Mouse (Mus musculus): Measurements from ENCODE around the gene Ppp1r15b. TPM values are rescaled to one million over a fixed set of nuclear protein-coding genes. Genes with fewer than 3 reads are reported as not detected.

Gene Ppp1r15b
- 22.2 and 29.1 TPM in 2 replicates for polyA plus RNA-seq (2015; fragmentation: Nextera tagmentation; extraction: Ambion mirVana)

GRCm38 (mm10) chr1:133130638-133131560 lies at the start of gene Ppp1r15b:
Ppp1r15b (plus strand) TSS chr1:133131143.
- H3K36me3 ChIP-seq (ENCODE audit: control insufficient read depth, insufficient read depth, low read length), result no peaks in the 10 kb centered on the region
- no peaks in the 10 kb centered on the region for H3K27me3 ChIP-seq (replicated peaks; ENCODE audit: control insufficient read depth, insufficient read depth, low read length)
- peak within 1 kb of the TSS; percentile 78 for H3K9ac ChIP-seq (ENCODE audit: low read depth, low read length)
- 1% methylated on average over 71 of the region's 72 CpGs for WGBS
- no peaks in the 10 kb centered on the region for H3K9me3 ChIP-seq (ENCODE audit: control insufficient read depth, low read length)
- H3K4me2 ChIP-seq (ENCODE audit: low read length), result peak within 1 kb of the TSS; percentile 88
- peak; percentile 99 for ATAC-seq
- peak within 1 kb of the TSS; percentile 88 for H3K4me3 ChIP-seq (ENCODE audit: low read length)
- peaks cover 35% of the 10 kb centered on the region for H3K4me1 ChIP-seq (ENCODE audit: control insufficient read depth, insufficient read depth, low read depth, low read length)
- H3K27ac ChIP-seq (ENCODE audit: low read depth, low read length), result peak within 1 kb of the TSS; percentile 96

GRCm38 (mm10) chr1:133083003-133083546 lies 47.9 kb upstream of the Ppp1r15b start:
- ATAC-seq, result no peak
- H3K27me3 ChIP-seq (replicated peaks; ENCODE audit: control insufficient read depth, insufficient read depth, low read length), result no peaks in the 10 kb centered on the region
- no peak overlapping the region for H3K27ac ChIP-seq (ENCODE audit: low read depth, low read length)
- H3K9ac ChIP-seq (ENCODE audit: low read depth, low read length), result no peak overlapping the region
- H3K36me3 ChIP-seq (ENCODE audit: control insufficient read depth, insufficient read depth, low read length), result peaks cover 12% of the 10 kb centered on the region
- WGBS, result 85% methylated on average over 5 of the region's 5 CpGs
- no peak overlapping the region for H3K4me2 ChIP-seq (ENCODE audit: low read length)
- H3K9me3 ChIP-seq (ENCODE audit: control insufficient read depth, low read length), result no peaks in the 10 kb centered on the region
- peaks cover 9% of the 10 kb centered on the region; the same call in 1 of the 2 replicates for H3K4me1 ChIP-seq (ENCODE audit: control insufficient read depth, insufficient read depth, low read depth, low read length)
- H3K4me3 ChIP-seq (ENCODE audit: low read length), result no peak overlapping the region

DNA sequence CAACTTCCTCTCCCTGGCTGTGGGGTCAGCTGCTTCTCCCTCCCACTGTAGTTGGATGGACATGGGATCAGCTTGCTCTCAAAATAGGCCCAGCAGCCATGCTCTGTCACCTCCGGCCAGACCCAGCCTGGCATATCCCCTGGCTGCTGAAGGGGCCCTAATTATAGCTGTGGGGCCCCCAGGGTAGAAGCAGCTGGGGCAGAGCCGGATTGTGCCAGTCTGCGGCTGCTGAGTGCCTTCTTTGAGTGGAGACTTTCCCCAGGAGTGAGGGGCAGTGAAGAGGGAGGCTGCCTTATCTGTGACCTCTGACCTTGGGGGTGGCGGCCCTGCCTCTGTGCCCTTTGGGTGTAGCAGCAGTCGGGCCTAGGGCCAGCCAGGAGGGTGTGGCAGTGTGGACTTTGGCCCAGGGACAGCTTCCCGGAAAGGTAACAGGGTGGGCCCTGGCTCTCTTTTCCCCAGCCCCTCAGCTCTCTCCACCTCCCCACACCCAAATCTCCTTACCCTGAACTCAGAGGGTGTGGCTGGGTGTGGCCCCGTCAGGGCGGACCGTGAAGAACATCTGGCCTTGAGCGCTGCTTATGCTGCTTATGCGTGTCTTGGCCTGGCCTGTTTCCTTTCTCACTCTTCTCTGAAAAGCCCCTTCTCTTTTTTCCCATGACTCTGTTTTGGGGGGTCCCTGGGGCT lies 46.9 kb upstream of the Ppp1r15b start:
- peaks cover 13% of the 10 kb centered on the region for H3K36me3 ChIP-seq (ENCODE audit: control insufficient read depth, insufficient read depth, low read length)
- no peak overlapping the region for H3K4me2 ChIP-seq (ENCODE audit: low read length)
- H3K9ac ChIP-seq (ENCODE audit: low read depth, low read length), result no peak overlapping the region
- no peak overlapping the region for H3K27ac ChIP-seq (ENCODE audit: low read depth, low read length)
- no peaks in the 10 kb centered on the region for H3K27me3 ChIP-seq (replicated peaks; ENCODE audit: control insufficient read depth, insufficient read depth, low read length)
- H3K4me3 ChIP-seq (ENCODE audit: low read length), result no peak overlapping the region
- peaks cover 9% of the 10 kb centered on the region; the same call in 1 of the 2 replicates for H3K4me1 ChIP-seq (ENCODE audit: control insufficient read depth, insufficient read depth, low read depth, low read length)
- no peak for ATAC-seq
- 74% methylated on average over 11 of the region's 11 CpGs for WGBS
- H3K9me3 ChIP-seq (ENCODE audit: control insufficient read depth, low read length), result no peaks in the 10 kb centered on the region

GRCm38 (mm10) chr1:133084708-133085416 lies 46.1 kb upstream of the Ppp1r15b start:
- Histone ChIP-seq H3K4me3 (ENCODE audit: low read length) (no peak overlapping the region), H3K9me3 (ENCODE audit: control insufficient read depth, low read length) (no peaks in the 10 kb centered on the region), H3K4me2 (ENCODE audit: low read length) (no peak overlapping the region), H3K36me3 (ENCODE audit: control insufficient read depth, insufficient read depth, low read length) (peaks cover 14% of the 10 kb centered on the region), H3K27ac (ENCODE audit: low read depth, low read length) (no peak overlapping the region), H3K27me3 (replicated peaks; ENCODE audit: control insufficient read depth, insufficient read depth, low read length) (no peaks in the 10 kb centered on the region), H3K9ac (ENCODE audit: low read depth, low read length) (no peak overlapping the region), H3K4me1 (ENCODE audit: control insufficient read depth, insufficient read depth, low read depth, low read length) (peaks cover 5% of the 10 kb centered on the region; the same call in 1 of the 2 replicates)
- ATAC-seq, result no peak
- WGBS, result 80% methylated on average over 13 of the region's 14 CpGs

- 90% methylated on average over 8 of the region's 8 CpGs for WGBS
- no peak for ATAC-seq
- no peak overlapping the region for H3K27ac ChIP-seq (ENCODE audit: low read depth, low read length)
- H3K9me3 ChIP-seq (ENCODE audit: control insufficient read depth, low read length), result no peaks in the 10 kb centered on the region
- peaks cover 2% of the 10 kb centered on the region; the same call in 1 of the 2 replicates for H3K4me1 ChIP-seq (ENCODE audit: control insufficient read depth, insufficient read depth, low read depth, low read length)
- H3K4me2 ChIP-seq (ENCODE audit: low read length), result no peak overlapping the region
- no peak overlapping the region for H3K9ac ChIP-seq (ENCODE audit: low read depth, low read length)
- peaks cover 18% of the 10 kb centered on the region for H3K36me3 ChIP-seq (ENCODE audit: control insufficient read depth, insufficient read depth, low read length)
- H3K4me3 ChIP-seq (ENCODE audit: low read length), result no peak overlapping the region
- H3K27me3 ChIP-seq (replicated peaks; ENCODE audit: control insufficient read depth, insufficient read depth, low read length), result no peaks in the 10 kb centered on the region
Measured at GRCm38 (mm10) chr1:133085417-133085742, 45.6 kb upstream of the Ppp1r15b start.

- no peaks in the 10 kb centered on the region for H3K9me3 ChIP-seq (ENCODE audit: control insufficient read depth, low read length)
- no peaks in the 10 kb centered on the region for H3K27me3 ChIP-seq (replicated peaks; ENCODE audit: control insufficient read depth, insufficient read depth, low read length)
- H3K4me1 ChIP-seq (ENCODE audit: control insufficient read depth, insufficient read depth, low read depth, low read length), result peaks cover 2% of the 10 kb centered on the region; the same call in 1 of the 2 replicates
- ATAC-seq, result no peak
- H3K27ac ChIP-seq (ENCODE audit: low read depth, low read length), result no peak overlapping the region
- H3K4me2 ChIP-seq (ENCODE audit: low read length), result no peak overlapping the region
- H3K36me3 ChIP-seq (ENCODE audit: control insufficient read depth, insufficient read depth, low read length), result peaks cover 18% of the 10 kb centered on the region
- no peak overlapping the region for H3K4me3 ChIP-seq (ENCODE audit: low read length)
- 81% methylated on average over 10 of the region's 10 CpGs for WGBS
- H3K9ac ChIP-seq (ENCODE audit: low read depth, low read length), result no peak overlapping the region
Measured at GRCm38 (mm10) chr1:133086804-133087203, 44.1 kb upstream of the Ppp1r15b start.

- ATAC-seq, result peak; percentile 61; the same call in 1 of the 2 replicates
Measured at GRCm38 (mm10) chr1:133087206-133087905, 43.6 kb upstream of the Ppp1r15b start.

DNA sequence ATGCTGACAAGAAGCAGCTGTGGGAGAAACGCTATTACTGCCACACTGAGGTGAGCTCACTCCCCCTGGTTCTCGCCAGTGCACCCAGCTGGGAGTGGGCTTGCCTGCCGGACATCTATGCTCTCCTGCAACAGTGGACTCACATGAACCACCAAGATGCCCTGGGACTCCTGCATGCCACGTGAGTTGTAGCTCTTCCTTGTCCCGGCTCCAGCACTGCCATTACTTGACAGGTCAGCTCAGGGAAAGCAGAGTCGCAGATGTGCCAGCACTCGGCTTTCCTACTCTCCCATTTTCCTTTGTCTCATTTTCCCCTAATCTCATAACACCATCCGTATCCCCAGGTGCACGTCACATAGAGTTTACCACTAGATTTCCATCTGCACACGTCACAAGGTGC lies 42.7 kb upstream of the Ppp1r15b start:
- WGBS, result 85% methylated on average over 10 of the region's 10 CpGs

More at GRCm38 (mm10) chr1:133087206-133087905, 43.6 kb upstream of the Ppp1r15b start:
- 44% methylated on average over 7 of the region's 7 CpGs for WGBS
- H3K27me3 ChIP-seq (replicated peaks; ENCODE audit: control insufficient read depth, insufficient read depth, low read length), result no peaks in the 10 kb centered on the region
- H3K36me3 ChIP-seq (ENCODE audit: control insufficient read depth, insufficient read depth, low read length), result peaks cover 16% of the 10 kb centered on the region
- no peak overlapping the region for H3K27ac ChIP-seq (ENCODE audit: low read depth, low read length)
- H3K4me2 ChIP-seq (ENCODE audit: low read length), result no peak overlapping the region
- no peak overlapping the region for H3K4me3 ChIP-seq (ENCODE audit: low read length)
- H3K9me3 ChIP-seq (ENCODE audit: control insufficient read depth, low read length), result no peaks in the 10 kb centered on the region
- peaks cover 2% of the 10 kb centered on the region; the same call in 1 of the 2 replicates for H3K4me1 ChIP-seq (ENCODE audit: control insufficient read depth, insufficient read depth, low read depth, low read length)
- no peak overlapping the region for H3K9ac ChIP-seq (ENCODE audit: low read depth, low read length)

More for the DNA sequence above, 42.7 kb upstream of the Ppp1r15b start:
- H3K4me3 ChIP-seq (ENCODE audit: low read length), result no peak overlapping the region
- H3K4me1 ChIP-seq (ENCODE audit: control insufficient read depth, insufficient read depth, low read depth, low read length), result peaks cover 2% of the 10 kb centered on the region; the same call in 1 of the 2 replicates
- no peak overlapping the region for H3K27ac ChIP-seq (ENCODE audit: low read depth, low read length)
- no peak overlapping the region for H3K4me2 ChIP-seq (ENCODE audit: low read length)
- no peaks in the 10 kb centered on the region for H3K9me3 ChIP-seq (ENCODE audit: control insufficient read depth, low read length)
- H3K36me3 ChIP-seq (ENCODE audit: control insufficient read depth, insufficient read depth, low read length), result peaks cover 18% of the 10 kb centered on the region
- ATAC-seq, result no peak
- H3K9ac ChIP-seq (ENCODE audit: low read depth, low read length), result no peak overlapping the region
- no peaks in the 10 kb centered on the region for H3K27me3 ChIP-seq (replicated peaks; ENCODE audit: control insufficient read depth, insufficient read depth, low read length)

Data from hindbrain, embryonic 16.5 days (tissue).